Mouse (Mus musculus) embryo, embryonic 11 days (tissue): ENCODE measurements around the gene Rtn4.
"Not testable (repeated sequence)": the region's sequence is repeated elsewhere in the genome, so short reads cannot be mapped to it uniquely, and the experiment has no call there.

Experiments
- DNase-seq: peaks from one replicate; pipeline ENCODE4 v3.0.0-alpha.2; 2015

Rtn4 gene

DNA sequence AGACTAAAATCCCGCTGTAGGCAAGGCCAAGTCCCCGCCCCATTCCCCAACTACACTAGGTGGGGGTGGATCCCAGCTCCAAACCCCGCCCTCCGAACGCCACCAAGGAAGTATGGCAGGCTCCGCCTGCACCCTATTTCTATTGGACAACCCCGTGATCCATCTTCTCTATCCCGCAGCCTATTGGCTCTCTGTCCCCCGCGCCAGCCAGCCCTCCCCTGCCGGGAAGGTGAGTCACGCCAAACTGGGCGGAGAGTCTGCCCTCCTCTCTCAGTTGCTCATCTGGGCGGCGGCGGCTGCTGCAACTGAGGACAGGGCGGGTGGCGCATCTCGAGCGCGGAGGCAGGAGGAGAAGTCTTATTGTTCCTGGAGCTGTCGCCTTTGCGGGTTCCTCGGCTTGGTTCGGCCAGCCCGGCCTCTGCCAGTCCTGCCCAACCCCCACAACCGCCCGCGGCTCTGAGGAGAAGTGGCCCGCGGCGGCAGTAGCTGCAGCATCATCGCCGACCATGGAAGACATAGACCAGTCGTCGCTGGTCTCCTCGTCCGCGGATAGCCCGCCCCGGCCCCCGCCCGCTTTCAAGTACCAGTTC lies at the start of gene Rtn4:
Rtn4 (plus strand) TSS at position 265 of the 590 bp plus-strand sequence.
- DNase-seq = peak; percentile 98

DNA sequence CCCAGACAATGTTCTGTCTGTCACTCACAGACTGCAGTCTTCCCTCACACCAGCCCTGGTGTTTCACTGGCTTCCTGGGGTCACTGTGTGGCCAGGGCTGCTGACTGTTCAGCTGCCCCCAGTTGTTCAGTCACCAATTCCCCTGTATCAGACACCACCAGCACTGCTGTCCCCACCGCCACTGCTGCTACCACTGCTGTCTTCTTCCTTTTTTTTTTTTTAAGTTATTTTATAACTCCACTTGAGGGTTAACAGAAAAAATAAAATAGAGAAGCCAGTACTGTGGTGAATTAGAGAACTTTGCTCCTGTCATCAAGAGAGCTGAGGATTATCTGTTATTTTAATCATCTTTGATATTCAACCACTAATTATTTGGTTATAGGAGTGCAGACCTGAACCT lies 48.3 kb upstream of the Rtn4 start:
- DNase-seq = no peak

DNA sequence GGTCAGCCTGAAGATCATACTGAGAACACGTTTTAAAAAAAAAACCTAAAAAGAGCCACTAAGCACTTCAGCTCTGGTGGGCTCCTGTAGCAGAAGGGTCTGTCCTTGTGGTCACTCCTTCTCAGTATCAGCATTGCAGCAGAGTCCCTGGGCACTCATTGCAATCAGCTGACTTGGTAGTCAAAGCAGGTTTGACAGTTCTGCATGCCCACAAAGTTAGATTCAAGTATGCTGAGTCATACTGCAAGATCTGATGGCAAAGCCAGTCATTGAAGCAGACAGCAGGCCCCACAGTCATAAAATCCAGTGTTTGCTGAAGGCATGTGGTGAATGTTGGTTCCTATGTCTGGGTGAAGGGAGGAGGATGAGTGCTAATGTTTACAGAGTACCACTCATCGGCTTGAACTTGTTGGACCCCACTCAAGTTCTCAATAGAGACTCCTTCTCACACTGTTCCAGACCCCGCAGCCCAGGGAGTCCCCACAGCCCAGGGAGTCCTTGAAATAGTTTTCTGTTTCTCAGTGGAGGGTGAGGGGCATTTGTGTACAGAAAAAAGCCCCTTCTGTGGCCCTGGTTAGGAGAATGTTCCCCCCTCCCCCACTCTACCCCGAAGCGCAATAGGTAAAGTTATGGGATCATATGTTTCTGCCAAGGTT lies 47.2 kb upstream of the Rtn4 start:
- DNase-seq = no peak

DNA sequence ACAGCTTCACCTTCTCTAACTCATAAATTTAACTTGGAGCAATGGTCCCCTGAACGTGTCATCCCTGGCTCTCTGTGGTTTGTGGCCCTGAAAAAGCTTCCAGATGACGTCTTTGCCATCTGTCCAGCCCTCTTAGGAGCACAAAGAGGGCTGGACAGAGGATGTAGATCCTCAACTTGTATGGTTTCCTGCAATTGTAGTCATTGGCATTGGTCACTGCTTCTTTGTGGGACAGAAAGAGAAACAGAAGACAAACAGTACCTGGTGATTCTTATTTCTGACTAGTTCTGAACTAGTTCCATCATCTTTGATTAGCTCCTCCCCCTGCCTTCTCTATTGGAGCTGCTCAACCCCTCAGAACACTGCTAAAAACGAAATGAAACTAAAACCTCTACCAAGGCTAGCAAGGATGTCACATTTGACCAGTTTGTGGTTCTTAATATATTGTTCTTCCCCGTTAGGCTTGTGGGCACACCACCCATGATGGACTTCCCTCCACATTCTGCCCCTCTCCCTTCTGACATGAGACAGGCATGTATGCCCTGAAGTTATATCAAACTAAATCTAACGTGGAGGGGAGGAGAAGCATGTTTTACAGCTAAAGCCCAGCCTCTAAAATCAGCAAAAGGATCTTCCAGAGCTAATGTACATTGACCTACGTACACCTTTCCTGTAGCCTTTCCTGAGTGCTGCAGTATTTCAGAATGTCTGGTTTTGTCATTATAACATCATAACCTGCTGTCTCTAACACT lies 45.0 kb upstream of the Rtn4 start:
- DNase-seq = no peak

GRCm38 (mm10) chr11:29655381-29655780 lies 37.4 kb upstream of the Rtn4 start:
- DNase-seq = not testable (repeated sequence)

GRCm38 (mm10) chr11:29660740-29661139 lies 32.0 kb upstream of the Rtn4 start:
- no peak for DNase-seq

DNA sequence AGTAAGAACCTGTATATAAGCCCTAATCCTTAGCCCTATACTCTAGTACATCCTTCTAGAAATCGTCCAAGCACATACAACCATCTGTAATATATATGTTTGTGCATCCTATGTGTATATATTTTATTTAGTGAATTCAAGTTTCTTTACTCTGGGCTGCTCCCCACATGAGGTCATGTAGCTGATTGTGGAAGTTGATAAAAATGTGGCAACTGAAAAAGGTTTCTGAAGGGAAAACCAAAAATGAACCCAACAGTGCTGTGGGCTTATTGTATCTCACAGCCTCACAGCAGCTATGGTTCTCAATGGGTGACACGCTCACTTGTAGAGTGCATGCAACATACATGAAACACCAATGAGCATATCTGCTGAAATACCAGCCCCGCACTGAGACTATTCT lies 25.1 kb upstream of the Rtn4 start:
- no peak for DNase-seq

DNA sequence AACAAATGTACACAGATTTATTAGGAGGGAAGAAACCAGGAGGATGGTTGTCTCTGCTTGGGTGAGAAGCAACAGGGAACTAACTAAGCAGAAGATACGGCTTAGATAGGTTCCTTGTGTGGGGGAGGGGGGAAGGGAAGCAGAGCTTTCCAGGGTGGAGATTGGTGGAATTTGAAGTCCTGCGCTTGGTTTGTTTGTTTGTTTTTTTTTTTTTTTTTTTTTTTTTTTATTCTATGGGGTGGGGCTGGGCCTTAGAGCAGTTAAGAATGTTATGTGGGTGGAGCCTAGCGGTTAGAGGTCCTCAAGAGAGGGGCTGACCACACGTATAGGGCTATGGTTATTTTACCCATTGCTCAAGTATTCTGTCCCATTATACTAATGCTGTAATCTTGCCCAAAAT lies 23.0 kb upstream of the Rtn4 start:
- no peak for DNase-seq

DNA sequence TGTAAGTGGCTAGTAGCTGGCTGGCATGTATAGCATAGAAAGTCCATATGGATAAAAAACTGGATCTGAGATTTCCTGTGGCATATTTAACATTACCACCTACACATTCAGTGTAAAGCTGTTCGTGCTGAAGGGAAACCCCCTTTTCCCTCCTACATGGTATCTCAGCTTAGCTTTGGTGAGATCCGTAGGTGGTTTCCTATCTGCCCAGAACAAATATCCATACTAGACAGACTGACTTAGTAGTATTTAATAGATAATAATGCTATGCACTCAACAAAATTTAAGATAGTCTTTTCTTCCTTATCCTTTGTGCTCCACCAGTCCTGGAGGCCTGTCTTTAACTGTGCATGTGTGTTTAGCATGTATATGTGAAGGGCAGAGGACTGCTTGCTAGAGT lies 19.4 kb upstream of the Rtn4 start:
- no peak for DNase-seq

GRCm38 (mm10) chr11:29676718-29677117 lies 16.0 kb upstream of the Rtn4 start:
- DNase-seq = no peak

- no peak for DNase-seq
Measured at GRCm38 (mm10) chr11:29679942-29680341, 12.8 kb upstream of the Rtn4 start.

- DNase-seq = no peak
Measured at GRCm38 (mm10) chr11:29680771-29681170, 12.0 kb upstream of the Rtn4 start.

DNA sequence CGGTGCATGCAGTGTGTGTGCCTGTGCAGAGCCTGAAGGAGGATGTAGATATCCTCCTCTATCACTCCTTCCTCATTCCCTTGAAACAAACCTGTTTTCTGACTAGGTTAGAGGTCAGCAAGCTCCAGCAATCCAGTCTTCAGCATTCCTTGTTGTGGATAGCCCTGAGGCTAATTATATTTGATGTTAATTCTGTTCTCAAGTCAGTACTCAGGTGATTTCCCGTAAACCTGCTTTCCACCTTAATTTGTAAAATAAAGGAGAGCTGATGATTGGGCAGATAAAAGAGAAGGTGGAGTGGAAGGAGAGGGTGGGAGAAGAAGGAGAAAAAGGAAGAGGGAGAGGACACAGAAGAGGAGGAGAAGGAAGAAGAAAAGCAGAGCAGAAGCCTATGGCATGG lies 8.5 kb upstream of the Rtn4 start:
- no peak for DNase-seq

DNA sequence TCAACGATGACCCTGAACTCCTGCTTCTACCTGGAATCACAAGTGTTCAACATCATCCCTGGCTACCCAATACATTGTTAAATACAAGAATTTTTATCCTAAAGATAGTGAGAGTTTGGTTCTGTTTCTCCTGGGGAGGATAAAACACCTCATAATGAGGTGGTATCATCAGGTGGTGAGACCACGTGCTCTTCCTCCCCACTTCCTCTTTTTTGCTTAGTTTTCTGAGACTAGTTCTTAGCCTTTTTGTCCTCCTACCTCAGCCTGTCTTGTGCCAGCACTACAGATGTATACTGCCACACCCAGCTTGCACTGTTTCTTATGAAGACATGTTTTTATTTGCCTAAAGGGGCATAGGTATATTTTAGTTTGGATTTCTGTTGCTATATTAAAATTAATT lies 6.6 kb upstream of the Rtn4 start:
- DNase-seq = no peak

GRCm38 (mm10) chr11:29691556-29691955 lies 1.2 kb upstream of the Rtn4 start:
- DNase-seq = no peak

GRCm38 (mm10) chr11:29692111-29692682 lies 550 bp upstream of the Rtn4 start:
- peak; percentile 41 for DNase-seq

DNA sequence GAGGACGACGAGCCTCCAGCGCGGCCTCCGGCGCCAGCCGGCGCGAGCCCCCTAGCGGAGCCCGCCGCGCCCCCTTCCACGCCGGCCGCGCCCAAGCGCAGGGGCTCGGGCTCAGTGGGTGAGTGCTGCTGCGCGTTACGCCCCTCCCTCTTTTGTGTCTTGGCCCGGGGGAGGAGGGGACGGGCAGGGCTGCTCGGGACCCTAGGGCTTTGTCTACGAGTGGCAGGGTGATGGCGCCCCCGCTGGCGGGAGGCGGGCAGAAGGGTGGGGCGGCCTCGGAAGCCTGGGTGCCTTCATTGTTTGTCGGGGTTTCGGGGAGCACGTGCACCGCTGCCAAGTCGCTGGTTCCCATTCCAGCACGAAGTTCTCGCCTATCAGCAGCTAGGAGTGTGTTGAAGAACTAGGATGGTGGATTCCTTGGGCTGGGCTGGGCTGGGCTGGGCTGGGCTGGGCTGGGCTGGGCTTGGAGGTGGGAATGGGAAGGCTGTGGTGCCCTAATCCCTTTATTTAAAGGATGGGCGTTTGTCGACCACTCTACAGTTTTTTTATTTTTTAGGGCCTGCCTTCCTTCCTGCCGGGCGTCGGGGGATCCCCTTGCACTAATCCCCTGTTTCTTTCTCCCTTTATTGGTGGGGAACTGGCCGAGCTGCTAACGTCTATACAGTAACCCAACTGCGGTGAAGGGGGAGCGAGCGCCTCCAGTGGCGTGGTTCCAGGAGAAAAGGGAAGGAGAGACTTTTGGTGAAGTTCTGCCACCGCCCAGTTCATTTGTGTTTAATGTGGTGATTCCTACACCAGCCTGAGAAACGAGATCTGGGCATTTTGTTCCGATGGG lies 1.0 kb downstream of the Rtn4 start:
- peak; percentile 94 for DNase-seq

DNA sequence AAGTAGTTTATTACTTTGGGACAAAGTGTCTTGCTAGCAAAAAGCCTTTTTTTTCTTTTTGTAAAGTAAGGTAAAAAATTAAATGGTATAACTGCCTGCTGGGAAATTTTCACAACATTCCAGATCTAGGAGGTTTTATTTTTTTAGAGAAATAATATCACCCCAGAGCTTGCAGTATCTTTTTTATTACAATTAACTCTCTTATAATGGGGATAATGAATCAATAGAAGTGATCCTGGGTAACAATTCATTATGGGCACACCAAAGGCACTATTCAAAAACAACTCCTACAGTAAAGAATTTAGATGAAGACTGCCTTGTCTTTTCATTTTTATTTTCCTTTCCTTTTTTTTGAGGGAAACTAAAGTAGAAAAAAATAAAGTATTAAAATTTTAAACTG lies 2.0 kb downstream of the Rtn4 start:
- no peak for DNase-seq

DNA sequence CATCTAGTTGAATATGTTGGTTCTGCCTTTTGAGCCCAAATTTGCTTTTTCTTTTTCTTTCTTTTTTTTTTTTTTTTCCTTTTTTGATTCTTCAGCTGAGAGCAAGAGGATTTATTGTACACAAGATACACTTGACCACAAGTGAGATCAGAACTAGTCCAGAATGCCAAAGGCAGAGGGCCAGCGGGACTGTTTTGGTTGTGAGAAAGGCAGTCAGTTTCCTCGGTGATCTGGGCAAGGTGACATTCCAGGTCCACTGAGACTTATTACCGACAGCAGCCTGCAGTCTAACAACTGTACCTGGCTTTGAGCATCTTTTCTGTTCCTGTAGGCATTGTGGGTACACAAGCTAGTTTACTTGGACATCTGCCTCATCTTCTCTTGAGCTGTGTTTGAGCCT lies 10.0 kb downstream of the Rtn4 start:
- DNase-seq = no peak

DNA sequence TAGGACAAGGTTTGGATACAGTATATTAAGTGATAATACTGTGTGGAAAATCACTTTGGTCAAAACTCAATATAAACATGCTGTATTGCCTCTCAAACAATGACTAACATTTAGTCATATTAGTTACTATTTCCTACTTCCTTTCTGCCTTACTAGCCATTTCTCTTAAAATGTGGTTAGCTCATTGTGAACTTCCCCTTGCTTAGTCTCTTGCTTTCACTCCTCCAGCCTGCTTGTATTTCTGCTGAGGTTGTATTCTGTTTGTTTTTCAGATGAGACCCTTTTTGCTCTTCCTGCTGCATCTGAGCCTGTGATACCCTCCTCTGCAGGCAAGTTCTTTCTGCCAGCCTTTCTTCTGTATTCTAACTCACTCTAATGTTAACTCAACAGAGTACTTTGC lies 12.5 kb downstream of the Rtn4 start:
- DNase-seq = no peak

- DNase-seq = no peak
Measured at GRCm38 (mm10) chr11:29706845-29707244, 14.1 kb downstream of the Rtn4 start.

DNA sequence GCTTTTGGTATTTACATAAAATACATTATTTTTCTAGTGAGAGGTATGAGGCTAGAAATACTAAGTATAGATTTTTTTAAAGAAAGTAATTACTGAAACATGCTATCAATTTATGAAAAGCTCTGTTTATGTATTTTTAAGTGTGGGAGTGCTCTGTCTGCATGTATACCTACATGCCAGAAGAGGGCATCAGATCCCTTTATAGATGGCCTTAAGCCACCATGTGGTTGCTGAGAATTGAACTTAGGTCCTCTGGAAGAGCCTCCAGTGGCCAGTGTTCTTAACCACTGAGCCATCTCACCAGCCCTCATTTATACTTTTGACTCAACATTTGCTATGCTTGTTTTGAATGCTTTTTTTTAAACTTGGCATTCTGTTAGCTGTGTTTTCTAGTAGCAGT lies 16.8 kb downstream of the Rtn4 start:
- DNase-seq = no peak

- DNase-seq = no peak
Measured at GRCm38 (mm10) chr11:29714114-29714513, 21.4 kb downstream of the Rtn4 start.
